Mouse (Mus musculus): Measurements from ENCODE around the gene Vmn1r211.

GRCm38 (mm10) chr13:22884105-22884504 lies 26.7 kb upstream of the Vmn1r211 start, which contains the start of gene Vmn1r212:
- TF ChIP-seq CTCF (IDR thresholded peaks at IDR 0.05; ENCODE audit: low read depth), result no peak
- no peak for TF ChIP-seq EP300 (IDR thresholded peaks at IDR 0.05; ENCODE audit: low read depth)

All from liver, postnatal 0 days (tissue).